Mouse (Mus musculus) ovary, postnatal 14 days (tissue): ENCODE results near the gene Dcaf4.

Experiments used
- DNase-seq: peaks from one replicate; pipeline ENCODE4 v3.0.0; 2022; ENCODE audit warnings: low spot score

The Dcaf4 gene

DNA sequence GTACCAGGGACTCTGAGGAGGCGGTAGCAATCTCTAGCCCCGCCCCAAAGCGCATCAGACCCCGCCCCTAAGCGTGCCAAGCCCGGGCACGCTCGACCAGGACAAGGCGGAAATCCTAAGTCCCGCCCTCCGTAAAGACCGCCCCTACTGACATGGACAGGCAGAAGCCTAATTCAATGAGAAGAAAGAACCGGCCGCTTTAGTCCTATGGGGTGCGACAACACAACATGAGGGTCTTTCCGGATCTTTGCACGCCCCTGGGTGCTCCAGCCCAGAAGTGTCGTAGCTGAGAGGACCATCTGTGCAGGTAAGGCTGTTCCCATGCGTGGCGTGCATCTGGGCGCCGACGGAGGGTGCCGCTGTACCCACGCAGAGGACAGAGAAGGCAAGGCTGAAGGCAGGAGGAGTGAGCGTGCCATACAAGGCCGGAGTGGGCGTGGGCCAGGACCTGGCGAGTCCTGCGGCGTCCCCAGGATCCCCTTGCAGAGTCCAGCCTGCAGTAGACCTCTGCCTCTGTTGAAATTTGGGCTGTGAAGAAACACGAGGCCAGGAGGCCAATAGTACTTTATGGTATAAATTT is at the start of gene Dcaf4:
TSS of gene Dcaf4 (plus strand) at position 156 of the 580 bp plus-strand sequence.
- peak; percentile 96 for DNase-seq

DNA sequence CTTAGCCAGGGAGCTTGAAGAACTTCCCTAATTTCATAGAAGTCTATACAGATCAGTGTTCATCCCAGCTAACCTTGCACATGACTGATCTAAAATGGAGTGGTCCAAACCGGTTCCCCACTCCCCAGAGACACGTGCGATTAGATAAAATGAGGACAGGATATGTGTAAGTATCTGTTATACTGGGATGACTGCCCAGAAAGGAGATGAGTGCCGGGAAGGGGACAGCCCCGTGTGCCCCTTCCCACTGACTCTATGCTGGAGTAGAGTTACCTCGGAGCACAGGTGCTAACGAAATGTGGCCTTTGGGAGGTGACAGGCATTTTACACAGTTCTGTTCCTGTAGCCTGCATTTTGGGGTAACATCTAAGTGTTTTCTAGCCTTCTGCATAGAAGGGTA is 48.5 kb upstream of the Dcaf4 start:
- no peak for DNase-seq

DNA sequence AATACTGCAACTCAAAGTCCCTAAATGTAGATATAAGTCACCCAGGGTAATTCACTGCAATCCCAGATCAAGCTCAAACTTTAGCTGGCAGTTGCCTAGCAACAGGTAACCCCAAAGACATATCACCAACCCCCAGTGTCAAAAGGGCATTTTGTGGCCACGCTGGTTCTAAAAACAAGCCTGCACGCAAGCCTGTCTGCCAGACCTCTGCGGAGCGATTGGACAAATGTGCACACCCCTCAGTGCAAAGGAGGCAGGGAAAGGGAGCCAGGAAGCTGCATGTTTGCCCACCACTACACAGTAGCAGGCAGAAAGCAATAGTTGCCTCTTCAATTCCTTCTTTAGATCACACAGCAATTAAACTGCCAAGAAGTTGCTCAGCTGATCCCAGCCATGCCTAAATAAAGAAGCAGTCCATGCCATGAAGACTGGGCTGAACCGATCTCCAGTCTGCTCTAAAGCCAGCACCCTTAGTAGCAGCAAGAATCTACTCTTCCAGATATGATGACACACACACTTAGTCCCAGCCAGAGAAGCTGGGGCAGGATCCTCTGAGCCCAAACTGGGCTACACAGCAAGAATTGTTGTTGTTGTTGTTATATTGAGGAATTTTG is 46.2 kb upstream of the Dcaf4 start:
- DNase-seq: no peak

DNA sequence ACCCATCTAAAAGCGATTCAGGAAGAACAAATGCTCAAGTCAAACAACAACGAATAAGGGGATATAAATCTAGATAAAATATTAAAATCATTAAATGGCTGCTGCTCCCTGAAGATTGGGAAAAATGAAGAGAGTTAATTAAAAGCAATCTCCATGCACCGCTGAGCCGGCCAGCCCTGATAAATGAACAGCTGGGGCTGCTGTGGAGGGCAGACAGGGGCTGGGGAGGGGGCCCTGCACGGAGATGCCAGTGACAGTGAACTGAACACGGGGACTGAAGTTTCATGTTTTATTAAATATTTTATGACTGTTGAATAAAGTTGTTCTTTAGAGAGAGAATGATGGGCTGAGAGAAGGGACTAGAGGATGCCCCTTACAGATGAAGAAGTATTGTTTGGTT is 44.8 kb upstream of the Dcaf4 start:
- DNase-seq: no peak

DNA sequence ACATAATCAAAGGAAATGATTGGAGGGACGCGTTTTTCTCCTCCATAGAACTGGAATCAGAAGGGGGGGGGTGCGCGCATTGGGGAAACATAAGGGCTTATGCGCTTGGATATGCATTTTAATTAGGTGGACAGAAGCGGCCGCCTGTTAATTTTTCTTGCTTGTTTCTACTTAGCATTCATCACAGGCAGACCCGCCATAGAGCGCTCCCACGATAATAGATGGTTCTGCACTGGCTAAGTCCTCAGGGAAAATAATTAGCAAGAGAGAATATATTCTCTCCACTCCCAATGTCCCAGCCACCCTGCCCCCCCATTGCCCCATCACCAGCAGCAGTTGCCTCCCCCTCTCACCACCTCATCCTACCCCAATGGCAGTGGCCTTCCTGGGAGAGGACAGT is 44.0 kb upstream of the Dcaf4 start:
- no peak for DNase-seq

DNA sequence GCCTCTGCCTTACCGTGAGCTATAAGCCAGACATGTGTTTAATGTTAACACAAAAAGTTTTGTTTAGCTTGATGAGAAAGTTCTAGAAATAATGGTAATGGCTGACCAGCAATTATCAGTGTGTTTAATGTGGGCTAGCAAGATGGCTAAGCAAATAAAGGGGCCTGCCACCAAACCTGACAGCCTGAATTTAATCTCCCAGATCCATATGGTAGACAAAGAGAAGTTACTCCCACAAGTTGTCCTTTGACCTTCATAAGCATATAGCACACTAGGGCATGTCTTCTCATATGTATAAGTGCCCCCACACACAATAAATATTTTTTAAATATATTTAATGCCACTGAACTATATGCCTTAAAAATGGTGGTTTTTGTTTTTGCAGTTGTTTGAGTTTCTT is 41.1 kb upstream of the Dcaf4 start:
- DNase-seq: no peak

DNA sequence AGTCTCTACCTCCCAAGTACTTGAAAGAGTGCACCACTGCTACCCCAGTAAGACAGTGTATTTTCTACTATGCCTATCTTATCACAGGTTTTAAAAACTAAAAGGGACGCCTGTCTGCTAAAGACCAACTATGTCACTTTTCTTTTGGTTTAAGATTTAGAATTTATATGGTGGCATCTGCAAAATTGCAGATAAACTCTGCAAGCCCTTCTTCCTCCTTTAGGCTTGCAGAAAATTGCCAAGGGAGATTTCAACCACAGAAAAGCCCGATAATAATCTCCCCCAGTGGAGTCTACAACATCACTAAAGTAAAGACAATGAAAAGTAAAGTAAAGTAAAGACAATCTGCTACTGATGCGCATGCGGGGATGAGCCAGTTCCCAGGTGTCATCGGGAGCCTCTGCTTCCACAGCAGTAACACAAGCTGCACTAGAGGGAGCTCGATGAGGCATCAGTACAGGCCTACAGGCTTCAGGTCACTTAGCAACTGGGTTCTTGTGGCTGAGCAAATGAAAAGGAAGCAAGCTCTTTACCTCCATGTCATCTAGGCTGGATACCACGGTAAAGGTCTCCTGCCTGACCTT is 40.4 kb upstream of the Dcaf4 start:
- no peak for DNase-seq

DNA sequence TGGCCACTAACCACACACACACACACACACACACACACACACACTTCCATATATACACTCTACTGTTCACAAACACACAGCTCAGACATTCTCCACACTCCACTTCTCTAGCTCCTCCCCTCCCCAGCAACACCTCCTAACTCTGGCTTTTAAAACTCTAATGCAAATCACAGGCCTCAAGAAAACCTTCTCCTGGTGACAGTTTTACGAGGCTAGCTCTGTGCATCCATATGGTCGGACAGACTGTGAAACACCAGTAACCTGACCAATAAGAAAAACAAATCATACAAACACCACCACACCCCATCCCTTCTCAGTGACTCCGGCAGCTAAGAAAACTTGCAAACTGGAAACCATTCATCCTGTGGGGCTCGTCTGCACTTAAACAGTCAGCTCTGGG is 38.8 kb upstream of the Dcaf4 start:
- DNase-seq: no peak

DNA sequence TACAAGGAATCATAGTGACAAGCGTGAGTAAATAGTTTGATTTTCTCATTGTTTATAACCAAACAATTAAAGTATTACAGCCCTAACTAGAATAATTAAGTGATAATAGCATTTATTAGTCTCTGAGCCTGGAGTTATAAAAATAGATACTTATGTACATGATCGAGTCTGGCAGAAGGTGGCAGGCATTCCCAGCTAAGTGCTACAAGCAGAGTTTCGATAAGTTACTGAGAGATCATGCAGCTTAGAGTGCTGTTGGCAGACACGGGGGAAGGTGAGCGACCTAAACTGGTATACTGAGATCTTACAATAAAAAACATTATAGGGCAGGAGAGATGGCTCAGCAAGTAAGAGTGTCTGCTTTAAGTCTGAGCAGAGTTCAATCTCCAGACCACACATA is 36.6 kb upstream of the Dcaf4 start:
- no peak for DNase-seq

DNA sequence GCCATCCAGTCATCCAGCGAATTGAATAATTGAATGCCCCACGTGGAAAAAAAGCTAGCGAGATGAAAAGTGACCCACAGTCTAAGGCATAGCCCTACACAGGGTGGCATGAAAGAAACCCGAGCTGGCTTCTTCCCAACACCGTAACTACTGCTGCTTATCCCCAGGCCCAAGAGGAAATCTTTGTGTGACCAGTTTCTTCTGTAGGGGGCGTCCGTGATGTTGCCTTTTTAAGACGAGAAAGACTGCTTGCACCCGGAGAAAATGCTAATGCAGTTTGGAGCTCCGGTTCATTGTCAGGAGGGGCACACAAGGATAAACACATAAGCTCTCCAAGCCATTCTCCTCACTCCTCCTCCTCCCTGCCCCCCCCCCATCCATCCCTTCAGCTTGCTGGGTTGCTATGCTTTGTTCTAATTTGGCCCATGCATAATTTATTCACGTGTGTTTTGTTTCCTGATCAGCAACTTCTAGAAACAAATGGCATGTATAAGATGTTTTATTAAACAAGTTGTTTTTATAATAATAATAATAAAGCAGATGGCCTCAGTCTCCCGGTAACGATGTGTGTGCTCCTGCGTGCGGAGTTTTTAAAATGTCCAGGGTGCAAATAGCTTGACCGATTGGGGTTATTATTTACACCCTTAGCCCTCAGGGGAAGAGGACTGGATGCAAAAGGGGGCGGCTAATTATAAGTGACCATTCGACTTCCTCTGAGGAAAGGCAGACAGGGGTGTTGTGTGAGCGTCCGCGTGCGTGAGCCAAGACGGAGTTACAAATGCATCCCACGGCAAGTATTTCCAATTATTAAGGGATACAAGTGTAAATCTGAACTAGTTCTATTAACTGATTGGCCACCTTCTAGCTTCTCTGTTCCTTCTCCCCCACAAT is 35.2 kb upstream of the Dcaf4 start:
- no peak for DNase-seq

DNA sequence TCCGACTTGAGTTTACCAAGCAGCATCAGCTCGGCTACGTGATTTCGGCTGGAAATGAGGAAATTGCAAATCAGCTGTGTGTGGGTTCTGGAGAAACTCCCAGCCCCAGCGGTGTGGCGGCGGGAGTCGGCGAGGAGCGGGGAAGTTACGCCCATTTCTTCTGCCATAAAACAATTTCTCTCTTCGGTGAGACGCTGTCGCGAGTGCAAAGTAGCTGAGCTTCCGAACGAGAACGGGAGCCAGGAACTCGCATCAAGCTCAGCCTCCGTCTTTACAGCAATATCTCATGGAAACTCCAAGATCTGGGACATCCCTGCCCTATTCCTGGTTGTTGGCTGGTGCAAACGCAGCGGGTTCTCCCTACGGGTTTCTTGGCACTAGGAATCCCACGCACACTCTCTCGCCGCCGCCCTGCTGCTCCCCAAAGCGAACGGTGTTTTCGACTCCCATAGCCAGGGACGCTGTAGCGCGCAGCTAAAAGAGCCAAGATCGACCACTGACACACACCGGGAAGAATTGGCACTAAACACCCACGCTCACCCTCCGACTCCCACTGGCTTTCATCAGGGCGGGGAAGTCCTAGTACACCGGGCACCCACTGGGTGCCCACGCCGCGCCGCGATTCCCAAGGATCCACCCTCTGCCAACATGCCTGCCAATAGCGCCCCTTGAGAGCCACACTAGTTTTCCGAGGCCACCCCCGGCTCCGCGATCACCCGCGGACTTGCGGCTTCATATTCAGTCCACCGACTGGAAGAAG is 34.2 kb upstream of the Dcaf4 start:
- DNase-seq: no peak

DNA sequence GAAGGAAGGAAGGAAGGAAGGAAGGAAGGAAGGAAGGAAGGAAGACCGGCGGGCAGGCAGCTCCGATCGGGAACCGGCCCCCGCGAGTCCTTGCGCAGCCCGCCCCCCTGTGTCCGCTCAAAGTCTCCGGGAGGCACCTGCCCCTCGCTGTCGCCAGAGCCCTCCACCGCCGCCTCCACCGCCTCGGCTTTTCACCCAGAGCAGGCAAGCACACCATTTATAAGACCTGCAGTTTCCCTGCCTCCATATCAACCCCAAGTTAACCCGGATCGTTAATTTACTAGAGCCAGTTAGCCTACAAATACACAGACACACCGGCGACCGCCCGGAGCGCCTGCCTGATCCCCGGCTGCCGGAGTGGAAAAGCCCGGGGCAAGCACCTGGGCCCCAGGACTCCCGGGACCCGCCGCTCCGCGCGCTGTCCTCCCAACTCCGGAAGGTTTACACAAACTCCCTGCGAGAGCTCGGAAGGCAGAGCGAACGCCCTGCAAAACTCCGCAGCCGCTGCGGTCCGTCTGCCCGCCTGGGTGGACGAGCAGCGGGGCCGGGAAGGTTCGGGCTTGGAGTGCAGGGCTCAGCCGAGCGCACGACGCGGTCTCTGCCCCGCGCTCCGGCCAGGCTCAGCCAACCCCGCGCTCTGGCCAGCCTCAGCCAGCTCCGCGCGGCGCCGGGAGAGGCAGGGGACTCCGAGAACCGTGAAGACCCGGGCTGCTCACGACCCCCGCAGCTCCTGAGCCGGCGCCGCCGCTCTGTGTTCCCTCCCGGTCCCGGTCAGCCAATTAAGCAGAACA is 33.4 kb upstream of the Dcaf4 start:
- no peak for DNase-seq

DNA sequence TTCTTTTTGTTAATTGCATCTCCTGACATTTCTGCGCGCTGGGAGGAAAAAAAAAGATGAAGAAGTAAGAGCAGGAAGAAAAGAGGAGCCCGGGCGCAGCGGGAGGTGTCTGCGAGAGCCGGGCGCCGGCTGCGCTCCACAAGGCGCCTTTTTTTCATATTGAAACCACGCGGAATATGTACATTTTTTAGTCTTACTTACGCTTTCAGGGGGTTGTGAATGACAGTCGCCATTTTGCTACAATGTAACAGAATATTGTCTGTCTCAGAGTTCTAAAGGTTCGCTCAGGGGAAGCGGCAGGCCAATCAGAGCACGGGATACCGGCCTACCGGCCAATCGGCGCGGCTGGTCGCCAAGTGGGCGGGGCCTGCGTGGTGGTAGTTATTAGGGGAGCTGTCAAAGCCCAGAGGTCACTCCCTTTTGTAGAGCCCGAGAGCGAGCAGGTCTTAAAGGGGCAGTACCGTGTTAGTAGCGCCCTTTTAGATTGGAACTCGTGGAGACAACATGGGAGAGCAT is 32.7 kb upstream of the Dcaf4 start, which contains the start of gene Dpf3:
TSS of gene Dpf3 (minus strand) at position 241 of the 516 bp plus-strand sequence.
- peak; percentile 99 for DNase-seq

DNA sequence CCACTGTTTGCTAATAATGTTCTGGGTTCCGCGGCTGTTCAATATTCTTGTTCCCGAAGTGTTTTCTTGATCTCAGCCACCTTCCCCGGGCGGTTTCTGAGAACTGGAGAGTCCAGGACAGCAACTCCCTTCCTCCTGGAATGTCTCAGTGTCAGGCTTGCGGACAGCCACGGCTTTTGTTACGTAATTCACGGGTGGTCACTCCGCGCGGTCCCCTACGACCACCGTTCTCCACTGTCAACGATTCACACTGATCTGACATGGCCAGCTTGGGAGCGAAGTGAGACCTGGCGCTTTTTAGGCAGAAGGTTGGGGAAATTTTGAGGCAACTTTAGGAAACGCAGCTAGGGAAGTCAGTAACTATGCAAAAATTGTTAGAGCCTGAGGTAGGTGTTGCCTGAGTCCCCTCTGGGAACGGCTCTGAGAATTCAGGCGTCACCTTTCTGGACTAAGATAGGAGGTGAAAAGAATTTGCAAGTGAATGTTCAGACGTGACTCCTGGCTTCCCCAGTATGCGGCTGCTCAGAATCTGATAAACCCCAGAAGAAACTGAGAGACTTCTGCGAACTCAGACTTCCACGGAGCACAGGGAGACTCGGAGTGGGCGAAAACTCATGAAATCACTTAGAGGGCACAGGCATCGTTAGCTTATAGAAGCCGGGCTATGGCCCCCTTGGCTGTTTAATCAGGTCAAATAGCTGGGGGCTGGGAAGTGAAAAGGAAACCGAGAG is 31.9 kb upstream of the Dcaf4 start:
- DNase-seq: no peak

DNA sequence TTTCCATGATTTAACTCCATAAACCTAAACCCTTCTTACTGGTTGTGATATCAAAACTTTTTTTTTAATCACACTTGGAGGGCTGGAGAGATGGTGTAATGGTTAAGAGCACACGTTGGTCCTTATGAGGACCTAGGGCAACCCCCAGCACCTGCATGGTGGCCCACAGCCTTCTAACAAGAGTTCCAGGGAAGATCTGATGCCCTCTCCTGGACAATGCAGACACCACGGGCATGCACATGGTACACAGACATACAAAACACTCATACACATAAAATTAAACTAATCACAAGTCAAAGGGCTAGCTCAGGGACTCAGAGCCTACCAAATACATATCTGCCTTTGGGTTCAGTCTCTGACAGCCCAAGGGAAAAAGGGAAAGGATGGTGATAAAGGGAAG is 30.5 kb upstream of the Dcaf4 start:
- no peak for DNase-seq

DNA sequence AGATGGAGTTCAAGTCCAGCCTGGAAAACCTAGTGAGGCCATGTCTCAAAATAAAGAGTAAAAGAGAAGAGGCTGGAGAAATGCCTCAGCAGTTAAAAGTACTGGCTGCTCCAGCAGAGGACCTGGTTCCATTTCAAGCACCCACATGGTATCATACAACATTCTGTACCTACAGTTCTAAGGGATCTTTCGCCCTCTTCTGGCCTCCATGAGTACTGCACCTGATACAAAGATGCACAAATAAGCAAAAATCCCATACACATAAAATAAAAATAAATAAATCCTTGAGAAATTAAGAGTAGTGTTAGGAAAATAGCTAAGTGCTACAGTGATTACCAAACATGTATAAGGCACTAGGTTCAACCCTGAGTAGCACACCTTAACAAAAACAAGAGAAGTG is 28.7 kb upstream of the Dcaf4 start:
- DNase-seq: no peak

DNA sequence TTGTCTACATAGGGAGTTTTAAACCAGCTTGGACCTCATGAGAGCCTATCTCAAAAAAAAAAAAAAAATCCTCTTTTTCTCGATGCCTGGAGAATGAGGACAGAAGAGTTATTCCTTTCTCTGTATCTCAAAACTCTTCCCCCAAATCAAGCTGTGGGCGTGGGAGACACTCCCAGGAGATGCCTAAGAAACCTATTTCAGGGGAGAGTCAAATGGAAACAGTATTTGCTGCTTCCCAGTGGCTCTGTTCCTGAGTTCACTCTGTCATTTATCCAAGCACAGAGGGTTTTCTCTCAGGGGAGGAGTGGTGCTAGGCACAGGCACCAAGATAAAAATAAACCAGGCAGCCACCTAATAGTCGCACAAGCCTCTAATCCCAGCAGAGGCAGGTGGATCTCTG is 27.5 kb upstream of the Dcaf4 start:
- no peak for DNase-seq

DNA sequence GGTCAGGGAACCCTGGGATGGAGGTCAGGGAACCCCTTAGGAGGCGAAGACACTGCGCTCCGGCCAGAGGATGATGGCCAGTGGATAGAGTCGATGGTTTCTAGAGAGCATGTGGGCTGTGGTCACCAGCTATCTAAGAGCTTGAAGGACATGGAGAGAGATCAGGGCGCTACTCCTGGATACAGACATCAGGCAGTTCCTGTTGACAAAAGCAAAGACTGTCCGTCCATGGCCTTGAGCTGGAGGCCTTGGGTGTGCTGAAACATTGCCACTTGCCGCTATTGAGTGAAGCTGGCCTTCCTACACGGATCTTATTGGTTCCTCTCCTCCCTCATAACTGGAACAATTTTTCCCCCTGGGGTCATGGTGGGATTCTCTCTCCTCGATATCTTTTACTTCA is 26.1 kb upstream of the Dcaf4 start:
- DNase-seq: no peak

DNA sequence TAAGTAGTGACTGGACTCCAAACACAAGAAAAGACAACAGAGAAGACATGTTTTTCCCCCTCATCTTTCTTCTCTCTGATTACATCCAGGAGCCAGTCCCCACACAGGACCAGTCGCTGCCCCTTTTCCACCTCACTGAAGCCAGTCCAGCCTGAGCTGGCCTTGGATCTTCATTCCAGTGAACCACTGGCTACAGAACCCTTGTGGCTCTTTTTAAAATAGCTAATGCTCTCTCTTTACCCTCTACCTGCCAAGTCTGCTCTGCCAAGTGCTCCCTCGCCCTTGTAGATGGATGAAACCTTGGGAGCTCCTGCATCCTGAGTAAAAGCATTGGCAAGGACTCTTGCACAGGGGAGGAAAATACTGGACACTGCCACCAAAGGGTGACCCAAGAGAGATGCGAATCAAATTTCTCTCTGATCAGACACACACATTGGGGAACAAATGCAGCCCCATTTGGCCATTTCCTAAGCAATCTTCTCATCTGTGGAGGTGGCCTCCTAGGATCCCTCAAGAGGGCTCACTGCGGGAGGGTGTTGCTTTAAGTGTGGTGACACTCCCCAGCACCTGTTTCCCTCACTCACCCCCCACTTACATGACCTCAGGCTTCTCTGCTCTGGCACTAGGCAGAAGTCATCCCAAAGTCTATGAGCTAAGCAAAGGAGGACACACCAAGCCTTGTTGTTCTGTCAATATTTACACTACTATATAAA is 24.9 kb upstream of the Dcaf4 start:
- no peak for DNase-seq

DNA sequence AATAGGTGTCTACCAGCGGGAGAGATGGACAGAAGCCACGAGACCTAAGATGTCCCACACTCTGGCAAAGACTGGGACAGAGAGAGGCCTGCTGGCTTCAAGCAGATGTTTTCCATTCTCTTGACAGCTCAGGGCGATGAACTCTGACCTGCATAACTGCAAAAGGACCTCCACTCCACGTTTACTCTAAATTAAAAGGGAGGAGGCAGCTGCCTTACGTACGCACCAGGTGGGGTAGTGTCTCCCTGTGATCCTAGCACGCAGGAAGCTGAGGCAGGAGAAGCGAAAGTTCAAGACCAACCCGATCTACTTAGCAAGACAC is 24.3 kb upstream of the Dcaf4 start:
- DNase-seq: no peak
